Mouse (Mus musculus) embryonic facial prominence, embryonic 14.5 days (tissue): ENCODE results near the gene Nat9. TPM values are rescaled to one million over a fixed set of nuclear protein-coding genes. Genes with fewer than 3 reads are reported as not detected.

Experiments
- ATAC-seq: fragments of 200-750 bp; cut with Nextera tagmentation; 2 replicates; pipeline ENCODE4 v1.8.0; 2017; ENCODE audit warnings: low read depth, moderate number of reproducible peaks, moderate TSS enrichment
- DNase-seq: peaks from one replicate; pipeline ENCODE4 v3.0.0-alpha.2; 2015; ENCODE audit warnings: low spot score
- H3K27ac ChIP-seq: fragments of 300-500 bp; sonication (generic); replicated peaks from 2 replicates; pipeline ENCODE4 v1.5.1; 2014; ENCODE audit warnings: low read depth, mild to moderate bottlenecking, low read length, moderate library complexity
- H3K27me3 ChIP-seq: fragments of 300-500 bp; sonication (generic); replicated peaks from 2 replicates; pipeline ENCODE4 v1.6.1; 2014; ENCODE audit warnings: low read length; ENCODE audit not compliant: control insufficient read depth, insufficient read depth
- H3K36me3 ChIP-seq: fragments of 300-500 bp; sonication (generic); 2 replicates; pipeline ENCODE4 v1.6.1; 2014; ENCODE audit warnings: low read length, mixed read lengths; ENCODE audit not compliant: control insufficient read depth, insufficient read depth
- H3K4me1 ChIP-seq: fragments of 300-500 bp; sonication (generic); 2 replicates; pipeline ENCODE4 v1.6.1; 2014; ENCODE audit warnings: antibody characterized with exemption, low read length; ENCODE audit not compliant: control insufficient read depth, insufficient read depth
- H3K4me2 ChIP-seq: fragments of 300-500 bp; sonication (generic); 2 replicates; pipeline ENCODE4 v1.6.1; 2014; ENCODE audit warnings: low read depth, mild to moderate bottlenecking, low read length, moderate library complexity, mixed read lengths
- H3K4me3 ChIP-seq: fragments of 300-500 bp; sonication (generic); 2 replicates; pipeline ENCODE4 v1.5.1; 2014; ENCODE audit warnings: low read depth, mild to moderate bottlenecking, low read length
- H3K9ac ChIP-seq: fragments of 300-500 bp; sonication (generic); 2 replicates; pipeline ENCODE4 v1.6.1; 2014; ENCODE audit warnings: low read depth, mild to moderate bottlenecking, low read length, moderate library complexity, mixed read lengths
- H3K9me3 ChIP-seq: fragments of 300-500 bp; sonication (generic); 2 replicates; pipeline ENCODE4 v1.6.1; 2016; ENCODE audit warnings: low read length; ENCODE audit not compliant: control insufficient read depth
- WGBS: fragments of 180-500 bp; shearing (Covaris S2); extraction: QIAGEN DNeasy Blood & Tissue Kit; methylation state at CpG from one replicate; pipeline ENCODE4 v1.1.7; 2014; 5-methylcytosine and 5-hydroxymethylcytosine counted together
- polyA plus RNA-seq: library from polyadenylated mRNA; unstranded; fragments of >200 nt; fragmentation: Nextera tagmentation; extraction: Ambion mirVana; gene quantifications from 2 replicates; pipeline ENCODE4 v1.2.1, GENCODE M21; 2014

Gene Nat9
- polyA plus RNA-seq, 1 experiment from 2014 or later = 20.0 TPM

DNA sequence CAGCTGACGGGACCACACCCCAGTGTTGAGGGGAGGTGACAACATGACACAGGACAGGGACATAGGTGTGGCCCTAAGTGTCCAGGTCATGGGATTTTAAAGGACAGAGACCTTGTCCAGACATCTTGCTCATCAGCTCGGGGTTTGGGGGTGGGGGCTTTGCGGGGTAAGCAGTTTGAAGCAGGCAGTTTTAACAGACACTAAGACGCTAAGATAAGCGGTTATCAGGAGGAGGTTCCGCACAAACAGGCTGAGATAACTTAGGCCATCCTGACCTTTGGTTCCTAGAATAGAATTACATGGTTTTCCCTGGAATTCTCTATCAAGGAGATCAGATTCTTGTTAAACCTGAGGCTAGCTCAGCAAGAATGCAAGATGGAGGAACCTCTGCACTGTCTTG, 7.0 kb upstream of the Nat9 start:
- H3K9ac ChIP-seq = no peak overlapping the region
- no peak overlapping the region for H3K27ac ChIP-seq
- no peak for ATAC-seq
- no peak overlapping the region for H3K4me2 ChIP-seq
- H3K27me3 ChIP-seq = no peaks in the 10 kb centered on the region
- WGBS = 83% methylated on average over 6 of the region's 6 CpGs
- peaks cover 8% of the 10 kb centered on the region; the same call in 1 of the 2 replicates for H3K36me3 ChIP-seq
- H3K9me3 ChIP-seq = no peaks in the 10 kb centered on the region
- H3K4me3 ChIP-seq = no peak overlapping the region
- no peak for DNase-seq
- H3K4me1 ChIP-seq = no peaks in the 10 kb centered on the region

DNA sequence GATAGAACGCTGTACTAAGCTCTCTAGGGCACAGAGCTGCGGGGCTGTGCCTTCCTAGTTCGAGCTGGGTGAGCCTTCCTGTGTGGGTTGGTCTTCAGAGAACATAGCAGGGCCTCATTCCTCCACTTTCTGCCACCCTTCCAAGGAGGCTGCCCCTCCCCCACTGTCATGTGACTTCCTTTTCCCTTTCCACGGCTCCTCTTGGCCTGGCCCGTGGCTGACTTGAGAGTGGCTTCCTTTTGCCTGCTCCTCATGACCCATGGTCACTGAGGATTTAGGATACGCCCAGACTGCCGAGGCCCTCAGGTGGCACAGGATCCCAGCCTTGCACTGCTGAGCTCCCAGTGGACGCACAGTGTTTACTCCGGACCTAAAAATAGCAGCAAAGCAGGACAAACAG, 4.5 kb upstream of the Nat9 start:
- Histone ChIP-seq H3K9me3 (no peaks in the 10 kb centered on the region), H3K27me3 (no peaks in the 10 kb centered on the region), H3K9ac (no peak overlapping the region), H3K4me3 (no peak overlapping the region), H3K4me1 (0 out of 2 replicates have a peak, but pooled peaks cover 5% of the 10 kb centered on the region), H3K4me2 (no peak overlapping the region), H3K27ac (no peak overlapping the region), H3K36me3 (0 out of 2 replicates have a peak, but pooled peaks cover under 1% of the 10 kb centered on the region)
- no peak for ATAC-seq
- peak; percentile 32 for DNase-seq
- 56% methylated on average over 9 of the region's 9 CpGs for WGBS

GRCm38 (mm10) chr11:115189304-115189703, 1.6 kb upstream of the Nat9 start:
- 84% methylated on average over 6 of the region's 6 CpGs for WGBS
- no peak overlapping the region for H3K9ac ChIP-seq
- H3K27me3 ChIP-seq = no peaks in the 10 kb centered on the region
- DNase-seq (no peak), ATAC-seq (no peak)
- no peak overlapping the region for H3K27ac ChIP-seq
- no peaks in the 10 kb centered on the region for H3K36me3 ChIP-seq
- H3K4me2 ChIP-seq = no peak overlapping the region
- no peaks in the 10 kb centered on the region for H3K9me3 ChIP-seq
- no peak overlapping the region for H3K4me3 ChIP-seq
- peaks cover 11% of the 10 kb centered on the region; the same call in 1 of the 2 replicates for H3K4me1 ChIP-seq

DNA sequence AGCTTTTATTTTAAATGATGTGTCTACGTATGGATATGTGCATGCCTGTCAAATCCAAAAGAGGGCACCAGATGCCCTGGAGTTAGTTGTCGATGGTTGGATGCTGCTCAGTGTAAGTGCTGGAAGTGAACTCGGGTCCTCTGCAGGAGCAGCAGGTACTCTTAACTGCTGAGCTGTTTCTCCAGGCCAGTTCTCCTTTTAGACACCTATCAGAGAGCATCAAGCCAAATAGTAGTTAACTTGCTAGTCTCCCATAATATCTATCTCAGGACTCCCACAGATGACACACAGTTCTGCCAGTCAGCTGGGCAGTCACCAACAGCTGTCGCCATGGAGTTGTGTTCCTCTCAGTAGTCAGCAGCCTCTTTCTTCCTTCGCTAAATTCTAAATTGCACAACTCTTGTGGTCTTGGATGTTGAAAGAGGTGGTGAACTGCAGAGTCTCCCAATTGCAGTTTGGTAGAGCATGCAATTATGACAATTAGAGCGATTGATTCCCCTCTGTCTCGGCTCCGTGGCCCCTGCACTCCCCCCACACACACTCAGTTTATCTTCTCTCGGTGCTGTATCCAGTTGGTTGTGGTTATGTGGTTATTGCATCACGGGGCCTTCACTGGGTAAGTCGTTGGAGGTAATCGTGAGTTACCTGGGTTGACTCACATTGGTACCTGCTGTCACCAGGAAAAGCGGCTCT, 1.0 kb upstream of the Nat9 start:
- Histone ChIP-seq H3K4me3 (no peak overlapping the region), H3K4me2 (peak overlapping the region; percentile 64; the same call in 1 of the 2 replicates), H3K36me3 (no peaks in the 10 kb centered on the region), H3K4me1 (peaks cover 11% of the 10 kb centered on the region; the same call in 1 of the 2 replicates), H3K9me3 (no peaks in the 10 kb centered on the region), H3K27me3 (no peaks in the 10 kb centered on the region), H3K9ac (no peak overlapping the region), H3K27ac (no peak overlapping the region)
- WGBS = 81% methylated on average over 13 of the region's 13 CpGs
- DNase-seq (no peak), ATAC-seq (no peak)

- H3K9me3 ChIP-seq = no peaks in the 10 kb centered on the region
- 0% methylated on average over 38 of the region's 39 CpGs for WGBS
- no peaks in the 10 kb centered on the region for H3K36me3 ChIP-seq
- peak within 1 kb of the TSS; percentile 65 for H3K27ac ChIP-seq
- H3K27me3 ChIP-seq = no peaks in the 10 kb centered on the region
- H3K9ac ChIP-seq = peak within 1 kb of the TSS; percentile 73
- ATAC-seq (peak; percentile 96), DNase-seq (peak; percentile 99)
- peak within 1 kb of the TSS; percentile 64 for H3K4me2 ChIP-seq
- H3K4me3 ChIP-seq = peak within 1 kb of the TSS; percentile 56
- H3K4me1 ChIP-seq = peaks cover 11% of the 10 kb centered on the region; the same call in 1 of the 2 replicates
These were observed 427 bp downstream of the Nat9 start, which contains the start of gene Tmem104 for GRCm38 (mm10) chr11:115187224-115187639. TSS of gene Tmem104 (plus strand) at chr11:115187487.

DNA sequence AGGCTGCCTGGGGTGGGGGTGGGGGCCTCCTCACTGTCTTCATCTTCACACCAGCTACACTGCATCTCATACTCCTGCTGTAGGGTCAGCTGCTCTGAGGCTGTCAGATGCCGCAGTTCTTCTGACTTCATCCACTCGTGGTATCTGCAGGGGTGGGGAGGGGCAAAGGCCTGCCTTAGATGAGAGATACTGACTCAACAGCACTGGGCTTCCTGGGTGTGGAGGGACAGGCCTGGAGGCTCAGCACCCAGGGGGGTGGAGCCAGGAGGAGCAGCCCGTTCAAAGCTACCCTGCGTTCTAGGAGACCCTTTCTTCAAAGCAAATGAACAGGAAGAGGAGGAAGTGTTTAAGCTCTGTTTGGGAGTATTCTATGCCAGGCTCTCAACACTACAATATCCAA, 2.7 kb downstream of the Nat9 start:
- Histone ChIP-seq H3K27ac (no peak overlapping the region), H3K4me2 (no peak overlapping the region), H3K4me3 (no peak overlapping the region), H3K27me3 (no peaks in the 10 kb centered on the region), H3K9me3 (no peaks in the 10 kb centered on the region), H3K36me3 (peaks cover 8% of the 10 kb centered on the region; the same call in 1 of the 2 replicates), H3K4me1 (peaks cover 11% of the 10 kb centered on the region; the same call in 1 of the 2 replicates), H3K9ac (no peak overlapping the region)
- WGBS = 61% methylated on average over 4 of the region's 4 CpGs
- ATAC-seq = no peak
- DNase-seq = no peak

DNA sequence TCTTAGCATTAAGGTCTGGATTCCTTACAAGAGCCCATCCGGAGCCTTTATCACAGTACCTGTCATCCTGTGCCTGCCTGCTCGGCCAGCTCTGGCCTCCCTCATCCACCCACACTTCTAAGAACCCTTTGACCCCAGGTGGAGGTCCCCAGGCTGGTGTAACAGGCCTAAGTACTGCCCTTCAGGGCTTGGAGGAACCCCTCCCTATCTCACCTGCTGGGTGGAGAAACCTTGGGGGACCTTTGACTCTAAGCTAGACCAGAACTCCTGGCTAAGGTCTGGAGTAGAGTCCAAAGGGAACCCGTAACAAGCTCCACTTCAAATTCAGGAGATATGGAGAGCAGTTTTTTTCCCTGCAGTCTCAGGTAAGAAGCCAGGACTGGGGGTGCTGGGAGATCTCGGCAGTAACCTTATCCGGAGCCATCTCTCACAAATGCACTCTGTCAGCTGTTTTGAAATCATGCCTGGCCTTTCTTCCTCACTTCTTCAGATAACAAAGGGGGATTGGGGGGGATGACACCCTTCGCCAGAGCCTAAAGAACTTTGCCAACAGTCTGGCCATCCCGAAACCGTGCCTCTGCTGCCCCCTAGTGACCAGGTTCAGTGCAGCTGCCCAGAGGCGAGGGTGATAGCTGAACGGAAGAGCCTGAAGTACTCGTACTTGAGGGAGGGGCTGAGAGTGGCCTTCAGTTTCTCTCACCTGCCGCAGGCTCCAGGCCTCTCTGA, 5.6 kb downstream of the Nat9 start:
- Histone ChIP-seq H3K27ac (no peak overlapping the region), H3K27me3 (no peaks in the 10 kb centered on the region), H3K9ac (no peak overlapping the region), H3K36me3 (peaks cover 8% of the 10 kb centered on the region; the same call in 1 of the 2 replicates), H3K9me3 (no peaks in the 10 kb centered on the region), H3K4me1 (peaks cover 15% of the 10 kb centered on the region), H3K4me3 (no peak overlapping the region), H3K4me2 (no peak overlapping the region)
- no peak for ATAC-seq
- 20% methylated on average over 12 of the region's 12 CpGs for WGBS
- peak; percentile 59 for DNase-seq

- no peak overlapping the region for H3K27ac ChIP-seq
- no peak for ATAC-seq
- H3K9me3 ChIP-seq = no peaks in the 10 kb centered on the region
- H3K4me1 ChIP-seq = peaks cover 20% of the 10 kb centered on the region
- H3K9ac ChIP-seq = no peak overlapping the region
- H3K4me3 ChIP-seq = no peak overlapping the region
- no peak for DNase-seq
- 0 out of 2 replicates have a peak, but pooled peaks cover 2% of the 10 kb centered on the region for H3K27me3 ChIP-seq
- no peak overlapping the region for H3K4me2 ChIP-seq
- WGBS = 74% methylated on average over 6 of the region's 6 CpGs
- peaks cover 8% of the 10 kb centered on the region; the same call in 1 of the 2 replicates for H3K36me3 ChIP-seq
These were observed 7.8 kb downstream of the Nat9 start for GRCm38 (mm10) chr11:115179881-115180280.
